Mouse (Mus musculus) limb, embryonic 13.5 days (tissue): ENCODE measurements at regions not wholly inside any gene's neighbourhood (a gene's known extent, or its start where the extent isn't known, plus 50 kb on each side); places are given as distances from the start of the nearest gene placed in this dataset.

Experiments used
- ATAC-seq: fragments of 200-750 bp; cut with Nextera tagmentation; 2 replicates; pipeline ENCODE4 v1.8.0; 2017; ENCODE audit warnings: low read depth, moderate number of reproducible peaks, moderate TSS enrichment; ENCODE audit not compliant: low FRiP score
- H3K27ac ChIP-seq: fragments of 300-500 bp; sonication (generic); 2 replicates; pipeline ENCODE4 v1.5.1; 2015; ENCODE audit warnings: inconsistent platforms, mild to moderate bottlenecking, moderate library complexity
- H3K27me3 ChIP-seq: fragments of 300-500 bp; sonication (generic); 2 replicates; pipeline ENCODE4 v1.6.1; 2015; ENCODE audit warnings: mild to moderate bottlenecking, inconsistent platforms
- H3K36me3 ChIP-seq: fragments of 300-500 bp; sonication (generic); 2 replicates; pipeline ENCODE4 v1.6.1; 2015; ENCODE audit warnings: inconsistent platforms, mild to moderate bottlenecking, moderate library complexity
- H3K4me1 ChIP-seq: fragments of 300-500 bp; sonication (generic); 2 replicates; pipeline ENCODE4 v1.6.1; 2015; ENCODE audit warnings: inconsistent platforms
- H3K4me2 ChIP-seq: fragments of 300-500 bp; sonication (generic); replicated peaks from 2 replicates; pipeline ENCODE4 v1.6.1; 2015; ENCODE audit warnings: inconsistent platforms, mild to moderate bottlenecking, moderate library complexity
- H3K4me3 ChIP-seq: fragments of 300-500 bp; sonication (generic); 2 replicates; pipeline ENCODE4 v1.5.1; 2015; ENCODE audit warnings: moderate library complexity, mild to moderate bottlenecking, inconsistent platforms
- H3K9ac ChIP-seq: fragments of 300-500 bp; sonication (generic); 2 replicates; pipeline ENCODE4 v1.6.1; 2015; ENCODE audit warnings: mild to moderate bottlenecking, inconsistent platforms
- H3K9me3 ChIP-seq: fragments of 300-500 bp; sonication (generic); 2 replicates; pipeline ENCODE4 v1.6.1; 2016; ENCODE audit warnings: inconsistent platforms
- WGBS: fragments of 180-500 bp; shearing (Covaris S2); methylation state at CpG from one replicate; pipeline ENCODE4 v1.1.7; 2015; 5-methylcytosine and 5-hydroxymethylcytosine counted together

DNA sequence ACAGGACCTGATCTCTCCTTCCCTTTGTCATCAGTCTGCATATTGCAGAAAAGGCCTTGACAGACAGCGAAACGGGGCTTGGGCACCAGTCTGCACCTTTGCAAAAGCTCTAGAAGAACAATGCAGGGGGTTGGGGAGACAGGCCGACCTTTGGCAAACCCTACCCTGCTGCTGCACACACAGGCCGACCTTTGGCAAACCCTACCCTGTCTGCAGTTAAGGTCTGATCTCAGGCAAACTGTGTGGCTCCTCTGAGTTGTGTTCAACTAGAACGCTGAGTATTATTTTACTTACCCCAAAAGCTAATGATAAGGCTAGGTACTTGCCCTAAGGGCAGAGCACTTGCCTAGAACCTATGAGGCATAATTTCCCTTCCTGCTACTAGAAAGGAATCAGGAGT is 423.4 kb upstream of the Zfp703 start:
- Histone ChIP-seq H3K9me3 (no peaks in the 10 kb centered on the region), H3K27me3 (0 out of 2 replicates have a peak, but pooled peaks cover 2% of the 10 kb centered on the region), H3K27ac (no peak overlapping the region), H3K4me2 (no peak overlapping the region), H3K4me3 (no peak overlapping the region), H3K36me3 (no peaks in the 10 kb centered on the region), H3K9ac (no peak overlapping the region), H3K4me1 (no peaks in the 10 kb centered on the region; the same call in 1 of the 2 replicates)
- 81% methylated on average over 5 of the region's 5 CpGs for WGBS
- no peak for ATAC-seq

DNA sequence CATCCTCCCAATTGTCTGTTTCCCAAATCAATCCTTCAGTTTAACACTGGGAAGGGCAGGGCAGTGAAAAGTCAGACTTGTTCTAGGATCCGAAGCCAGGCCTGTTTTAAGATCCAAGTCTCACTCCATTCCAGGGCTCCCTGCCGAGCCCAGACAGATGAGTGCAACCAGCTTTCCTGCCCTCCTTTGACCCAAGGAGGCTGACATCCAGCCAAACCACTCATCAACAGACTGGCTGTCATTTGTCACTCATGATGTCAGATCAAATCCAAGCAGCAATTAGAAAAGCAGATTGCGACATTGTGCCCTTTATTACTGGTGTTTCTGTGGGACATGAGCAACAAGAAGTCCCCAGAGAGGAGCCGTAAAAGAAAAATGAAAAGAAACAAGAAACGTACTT is 417.9 kb upstream of the Zfp703 start:
- no peaks in the 10 kb centered on the region for H3K36me3 ChIP-seq
- no peak overlapping the region for H3K4me3 ChIP-seq
- 47% methylated on average over 5 of the region's 5 CpGs for WGBS
- no peak overlapping the region for H3K27ac ChIP-seq
- H3K4me1 ChIP-seq, result peaks cover 8% of the 10 kb centered on the region
- H3K9ac ChIP-seq, result no peak overlapping the region
- H3K9me3 ChIP-seq, result no peaks in the 10 kb centered on the region
- H3K4me2 ChIP-seq, result peak overlapping the region; percentile 28
- ATAC-seq, result no peak
- no peaks in the 10 kb centered on the region for H3K27me3 ChIP-seq

DNA sequence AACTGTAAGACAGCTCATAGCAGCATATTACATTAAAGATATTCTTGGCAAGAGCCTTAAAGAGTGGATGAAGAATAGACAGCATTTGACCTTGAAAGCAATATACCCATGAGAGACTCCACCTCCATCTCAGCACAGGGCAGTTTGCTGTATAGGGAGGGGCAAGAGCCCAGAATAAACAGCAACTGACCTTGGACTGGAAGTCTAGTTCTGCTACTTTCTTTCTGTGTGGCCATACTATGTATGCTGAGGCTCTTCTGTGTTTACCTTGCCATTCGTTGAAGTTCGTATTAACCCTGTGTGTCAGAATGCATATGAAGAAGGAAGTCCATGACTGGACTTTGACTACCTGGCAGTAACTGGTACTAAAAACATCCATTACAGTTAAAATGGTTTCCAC is 414.0 kb upstream of the Zfp703 start:
- Histone ChIP-seq H3K4me2 (no peak overlapping the region), H3K9ac (no peak overlapping the region), H3K9me3 (no peaks in the 10 kb centered on the region), H3K4me1 (peaks cover 18% of the 10 kb centered on the region), H3K27ac (no peak overlapping the region), H3K4me3 (no peak overlapping the region), H3K27me3 (no peaks in the 10 kb centered on the region), H3K36me3 (no peaks in the 10 kb centered on the region)
- 91% methylated on average over 2 of the region's 2 CpGs for WGBS
- ATAC-seq, result no peak

DNA sequence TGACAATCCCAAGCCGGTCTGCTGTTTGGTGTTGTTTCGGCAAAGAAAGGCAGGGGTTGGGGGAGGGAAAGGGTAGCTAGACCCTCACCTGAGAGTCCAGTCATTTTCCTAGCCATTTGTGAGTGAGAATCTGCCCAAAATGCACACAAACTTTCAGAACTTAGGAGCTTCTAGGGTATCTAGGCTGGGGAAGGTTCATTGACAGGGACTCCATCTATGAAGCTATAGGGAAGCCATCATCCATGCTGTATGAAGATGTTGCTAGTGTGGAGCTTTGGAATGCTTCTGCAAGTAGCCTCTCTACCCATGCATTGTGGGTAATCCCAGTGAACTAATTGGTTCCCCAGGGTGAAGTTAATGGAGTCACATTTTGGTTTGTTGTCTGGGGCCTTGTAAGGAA is 412.9 kb upstream of the Zfp703 start:
- Histone ChIP-seq H3K4me1 (peaks cover 27% of the 10 kb centered on the region), H3K4me2 (no peak overlapping the region), H3K27ac (no peak overlapping the region), H3K27me3 (no peaks in the 10 kb centered on the region), H3K9ac (no peak overlapping the region), H3K36me3 (no peaks in the 10 kb centered on the region), H3K9me3 (no peaks in the 10 kb centered on the region), H3K4me3 (no peak overlapping the region)
- no peak for ATAC-seq
- 79% methylated on average over 2 of the region's 2 CpGs for WGBS

DNA sequence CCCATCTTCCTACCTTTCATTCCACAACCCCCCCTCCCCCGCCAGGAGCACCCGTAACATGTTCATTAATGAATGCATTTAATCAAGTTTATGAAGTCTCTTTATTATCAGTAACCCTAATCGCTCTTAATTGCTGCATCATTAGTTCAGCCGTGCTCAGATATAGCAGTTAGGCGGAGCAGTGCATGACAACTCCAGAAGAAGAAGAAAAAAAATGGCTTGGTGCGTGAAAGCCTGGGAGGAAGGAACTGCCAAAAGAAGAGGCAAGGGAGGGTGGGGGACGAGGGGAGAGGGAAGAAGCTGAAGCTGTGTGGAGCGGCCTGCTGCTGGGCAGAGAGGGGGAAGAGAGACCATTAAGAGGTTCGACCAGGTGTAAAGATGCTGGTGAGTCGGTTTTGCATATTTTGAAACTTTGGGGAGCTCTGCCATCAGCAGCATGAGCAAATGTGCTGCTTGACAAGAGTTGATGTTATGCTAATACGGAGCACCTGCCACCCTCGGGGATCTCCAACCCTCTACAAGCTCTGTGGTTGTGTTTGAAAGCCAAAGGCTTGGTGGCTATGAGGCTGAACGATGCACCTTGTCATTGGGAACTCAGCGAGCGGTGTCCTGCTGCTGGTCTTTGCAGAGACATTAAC is 408.6 kb upstream of the Zfp703 start:
- ATAC-seq, result no peak
- WGBS, result 63% methylated on average over 15 of the region's 15 CpGs
- peaks cover 30% of the 10 kb centered on the region for H3K4me1 ChIP-seq
- H3K9me3 ChIP-seq, result peaks cover 12% of the 10 kb centered on the region
- H3K27ac ChIP-seq, result no peak overlapping the region
- H3K36me3 ChIP-seq, result no peaks in the 10 kb centered on the region
- no peak overlapping the region for H3K4me2 ChIP-seq
- no peaks in the 10 kb centered on the region for H3K27me3 ChIP-seq
- no peak overlapping the region for H3K4me3 ChIP-seq
- H3K9ac ChIP-seq, result no peak overlapping the region

DNA sequence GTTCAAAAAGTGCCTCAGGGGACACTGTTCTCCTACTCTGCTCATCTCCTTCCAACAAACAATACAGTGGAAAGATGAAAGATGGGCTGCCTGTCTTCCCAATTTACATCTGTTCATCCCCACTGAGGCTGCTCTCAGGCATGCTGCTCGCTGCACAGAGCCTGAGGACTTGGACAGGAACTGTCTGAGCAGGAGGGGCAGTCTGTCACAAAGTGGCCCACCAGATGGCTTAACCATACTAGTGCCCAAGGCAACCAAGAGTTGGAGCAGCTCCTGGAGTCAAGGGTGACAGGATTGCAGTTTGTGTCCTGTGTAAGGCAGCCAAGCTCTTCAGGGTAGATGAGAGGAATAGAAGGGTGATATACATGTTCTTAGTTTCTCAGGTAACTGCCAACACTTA is 388.3 kb upstream of the Zfp703 start:
- Histone ChIP-seq H3K36me3 (no peaks in the 10 kb centered on the region), H3K4me2 (no peak overlapping the region), H3K4me1 (peaks cover 17% of the 10 kb centered on the region), H3K27me3 (peaks cover 51% of the 10 kb centered on the region), H3K4me3 (no peak overlapping the region), H3K9ac (no peak overlapping the region), H3K27ac (no peak overlapping the region), H3K9me3 (no peaks in the 10 kb centered on the region)
- 60% methylated on average over 1 of the region's 1 CpGs for WGBS
- ATAC-seq, result no peak

DNA sequence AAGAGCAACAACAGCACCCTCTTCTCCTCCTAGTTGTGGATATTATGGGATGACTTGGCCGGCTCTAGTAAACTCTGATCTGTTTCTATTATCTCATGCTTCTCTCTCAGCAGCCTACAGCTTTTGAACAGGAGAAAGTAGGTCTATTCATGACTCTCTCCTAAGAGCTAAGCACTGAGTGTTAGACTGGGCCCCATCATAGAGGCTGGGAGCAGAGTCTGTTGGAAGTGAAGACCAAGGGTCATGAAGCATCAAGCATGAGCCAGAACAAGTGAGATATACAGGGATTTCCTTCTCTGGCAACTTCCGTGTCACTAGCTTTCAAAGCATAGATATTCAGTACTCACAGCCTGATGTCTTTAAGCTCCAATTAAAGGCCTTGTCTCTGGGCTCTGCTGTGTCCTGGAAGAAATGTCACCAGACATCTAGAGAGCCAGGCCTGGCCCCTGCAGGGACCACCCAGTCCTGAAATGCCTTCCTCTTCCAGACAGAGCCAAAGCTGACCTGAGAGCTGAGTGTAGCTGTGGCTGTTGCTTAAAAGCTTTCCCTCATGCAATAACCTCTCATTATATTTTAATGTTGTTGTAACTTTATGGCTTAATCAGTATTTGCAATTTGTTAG is 386.4 kb upstream of the Zfp703 start:
- Histone ChIP-seq H3K36me3 (no peaks in the 10 kb centered on the region), H3K27ac (no peak overlapping the region), H3K4me2 (no peak overlapping the region), H3K9ac (no peak overlapping the region), H3K4me3 (no peak overlapping the region), H3K4me1 (peaks cover 36% of the 10 kb centered on the region), H3K27me3 (peaks cover 67% of the 10 kb centered on the region), H3K9me3 (no peaks in the 10 kb centered on the region)
- peak; percentile 40; the same call in 1 of the 2 replicates for ATAC-seq
- 63% methylated on average over 2 of the region's 2 CpGs for WGBS

DNA sequence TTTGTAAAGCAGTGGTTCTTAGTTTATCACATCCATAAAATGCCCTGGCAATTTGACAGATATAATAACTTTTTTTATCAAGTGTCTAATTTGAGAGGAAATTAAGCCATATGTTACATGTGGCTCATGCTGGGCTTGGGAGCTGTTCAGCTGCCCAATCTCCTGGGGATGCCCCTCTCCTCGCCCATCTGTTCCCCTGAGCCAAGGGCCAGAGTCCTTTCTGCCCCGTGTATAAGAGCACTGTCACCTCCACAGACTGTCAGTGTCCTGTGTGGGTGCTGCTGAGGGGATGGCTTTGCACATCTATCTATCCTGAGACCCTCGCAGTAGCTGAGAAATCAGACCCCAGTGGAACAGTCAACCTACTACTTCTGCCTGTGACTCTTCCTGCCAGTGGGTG is 385.9 kb upstream of the Zfp703 start:
- Histone ChIP-seq H3K9me3 (no peaks in the 10 kb centered on the region), H3K4me1 (peaks cover 42% of the 10 kb centered on the region), H3K9ac (no peak overlapping the region), H3K4me2 (no peak overlapping the region), H3K4me3 (no peak overlapping the region), H3K36me3 (no peaks in the 10 kb centered on the region), H3K27ac (no peak overlapping the region), H3K27me3 (peaks cover 67% of the 10 kb centered on the region)
- ATAC-seq, result no peak
- 42% methylated on average over 3 of the region's 3 CpGs for WGBS

DNA sequence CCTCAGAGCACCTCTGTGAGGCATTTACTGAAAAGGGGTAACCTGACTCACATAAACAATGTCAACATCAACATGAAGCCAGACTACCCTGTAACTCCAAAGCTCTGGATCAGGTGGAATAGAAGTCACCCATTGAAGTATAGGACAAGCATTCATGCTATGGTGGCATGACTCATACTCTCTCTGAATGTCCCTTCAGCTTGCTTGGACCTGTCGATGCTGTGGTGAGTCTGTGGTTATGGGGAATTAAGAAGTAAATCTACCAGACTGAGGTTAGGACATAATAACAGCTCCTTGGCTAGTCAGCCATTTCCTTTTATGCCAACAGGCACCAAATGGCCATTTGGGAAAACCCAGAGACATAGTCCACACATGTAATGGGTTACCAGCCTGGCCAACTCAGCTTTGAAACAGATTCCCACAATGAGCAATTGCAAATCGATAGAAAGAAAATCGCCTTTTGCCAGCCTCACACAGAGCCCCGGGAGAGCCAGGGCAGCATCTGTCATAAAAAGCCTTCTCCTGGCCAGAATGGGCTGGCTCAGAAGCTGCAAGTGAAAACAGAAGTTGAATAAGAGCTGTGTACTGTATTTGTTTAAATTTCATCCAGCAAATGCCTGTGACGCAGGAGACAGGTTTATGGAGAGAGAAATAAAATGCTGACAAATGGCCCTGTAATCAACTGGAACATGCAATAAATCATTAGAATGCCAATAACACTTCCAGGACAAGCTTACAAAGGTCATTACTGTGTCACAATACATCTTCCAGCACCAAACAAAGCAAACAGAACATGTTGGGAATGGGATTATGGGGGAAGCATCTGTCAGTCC is 383.4 kb upstream of the Zfp703 start:
- Histone ChIP-seq H3K4me1 (peaks cover 50% of the 10 kb centered on the region), H3K4me3 (no peak overlapping the region), H3K9ac (no peak overlapping the region), H3K4me2 (no peak overlapping the region), H3K9me3 (no peaks in the 10 kb centered on the region), H3K27me3 (peaks cover 73% of the 10 kb centered on the region), H3K36me3 (no peaks in the 10 kb centered on the region), H3K27ac (no peak overlapping the region)
- WGBS, result 10% methylated on average over 5 of the region's 5 CpGs
- ATAC-seq, result no peak

DNA sequence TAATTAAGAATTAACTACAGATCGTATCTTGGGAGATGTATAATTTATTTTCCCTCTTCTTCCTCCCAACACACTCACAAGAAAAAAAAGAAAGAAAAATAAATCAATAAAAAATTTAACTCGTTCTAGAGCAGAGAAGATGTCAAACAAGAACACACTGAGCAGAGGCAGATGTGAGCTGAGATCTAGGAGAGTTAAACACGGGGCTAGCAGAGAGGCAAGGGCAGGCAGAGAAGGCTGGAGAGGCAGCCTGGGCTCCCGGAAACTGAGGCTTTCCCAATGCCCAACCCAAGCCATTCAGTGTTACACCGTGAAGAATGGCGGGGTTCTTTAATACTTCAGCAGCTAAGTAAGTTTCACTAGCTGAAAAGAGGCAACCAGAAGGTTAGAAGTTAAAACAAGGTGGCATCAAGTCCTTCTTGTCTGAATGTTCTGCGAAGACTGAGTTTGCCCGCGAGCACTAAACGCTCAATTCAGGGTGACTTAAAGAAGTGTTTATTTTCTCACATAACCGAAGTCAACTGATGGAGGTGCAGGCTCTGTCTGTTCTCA is 382.7 kb upstream of the Zfp703 start:
- no peak overlapping the region for H3K4me3 ChIP-seq
- no peak for ATAC-seq
- H3K36me3 ChIP-seq, result no peaks in the 10 kb centered on the region
- H3K4me2 ChIP-seq, result peak overlapping the region; percentile 57
- 30% methylated on average over 11 of the region's 11 CpGs for WGBS
- H3K27me3 ChIP-seq, result peaks cover 74% of the 10 kb centered on the region
- H3K9ac ChIP-seq, result no peak overlapping the region
- no peak overlapping the region for H3K27ac ChIP-seq
- no peaks in the 10 kb centered on the region for H3K9me3 ChIP-seq
- peaks cover 50% of the 10 kb centered on the region for H3K4me1 ChIP-seq

DNA sequence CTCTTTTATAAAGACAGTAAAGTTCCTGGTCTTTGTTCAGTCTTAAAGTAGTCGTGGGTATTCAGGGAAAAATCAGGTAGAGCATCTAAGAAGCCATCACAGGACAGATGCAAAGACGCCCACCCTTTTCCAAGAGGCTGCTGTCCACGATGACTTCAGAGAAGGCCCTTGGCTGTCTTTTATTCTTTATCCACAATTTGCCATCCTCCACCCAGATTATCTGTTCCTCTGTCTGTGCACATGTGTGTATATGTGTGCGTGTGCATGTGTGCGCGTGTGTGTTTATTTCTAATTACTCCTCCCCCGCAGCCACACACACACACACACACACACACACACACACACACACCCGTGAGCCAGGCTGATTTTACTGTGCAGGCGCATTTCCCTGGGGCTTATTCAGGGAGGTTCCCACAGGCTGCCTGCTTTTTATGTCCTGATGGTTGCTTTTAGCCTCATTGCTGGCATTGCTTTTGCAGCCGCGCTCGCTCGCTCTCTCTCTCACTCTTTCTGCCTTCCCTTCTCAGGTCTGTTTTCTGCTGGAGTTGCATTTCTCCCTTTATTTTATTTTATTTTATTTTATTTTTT is 381.6 kb upstream of the Zfp703 start:
- H3K9me3 ChIP-seq, result no peaks in the 10 kb centered on the region
- H3K4me1 ChIP-seq, result peaks cover 48% of the 10 kb centered on the region
- H3K4me2 ChIP-seq, result peak overlapping the region; percentile 57
- ATAC-seq, result peak; percentile 73
- peak overlapping the region; percentile 20 for H3K4me3 ChIP-seq
- peaks cover 73% of the 10 kb centered on the region for H3K27me3 ChIP-seq
- 19% methylated on average over 13 of the region's 13 CpGs for WGBS
- no peak overlapping the region for H3K9ac ChIP-seq
- peak overlapping the region; percentile 6; the same call in 1 of the 2 replicates for H3K27ac ChIP-seq
- no peaks in the 10 kb centered on the region for H3K36me3 ChIP-seq
